In genomic region chrX:48208519-48209185, GRCm38 (mm10) we compare ENCODE assay signal across 8 mouse cellular contexts. TPM values are rescaled to one million over a fixed set of nuclear protein-coding genes. Genes with fewer than 3 reads are reported as not detected.
DNase-seq lines count a peak whose midpoint lies in the region; ATAC-seq and TF ChIP-seq lines count a peak whose summit lies in the region.

TSS of gene Zdhhc9 (minus strand) at chrX:48208878.

- H3K4me3 ChIP-seq in cortical plate, adult 2 months (ENCODE audit: insufficient read depth, low read length): peak within 1 kb of the TSS; percentile 97

- peaks cover 1% of the 10 kb centered on the region; the same call in 1 of the 2 replicates for H3K4me1 ChIP-seq in cortical plate, adult 2 months (ENCODE audit: control insufficient read depth, insufficient read depth, low read length)

- H3K27ac ChIP-seq in cortical plate, adult 2 months (ENCODE audit: insufficient read depth, low read length): peak within 1 kb of the TSS; percentile 83

- no peak for TF ChIP-seq CTCF in cortical plate, adult 2 months (IDR thresholded peaks at IDR 0.05; ENCODE audit: extremely low read depth, insufficient read depth, low read length)

- peak; percentile 56; the same call in 1 of the 2 replicates for TF ChIP-seq POLR2A in cortical plate, adult 2 months (IDR thresholded peaks at IDR 0.05; ENCODE audit: extremely low read depth, insufficient read depth, low read length)

- peak; percentile 99 for ATAC-seq in activated CD4-positive, CD25-positive, alpha-beta regulatory T cell, adult 4 months
- peak; percentile 98 for ATAC-seq in megakaryocyte progenitor cell, adult 5-6 weeks (replicated peaks; ENCODE audit: poor library complexity)

- DNase-seq in gastrocnemius, postnatal 10 days: peak; percentile 79
- peak; percentile 93 for DNase-seq in induced T-regulatory cell, adult 2 months (ENCODE audit: low read depth)
- peak; percentile 80 to 90 for DNase-seq in left cerebral cortex, adult 9 months (ENCODE audit: low spot score in 2 of 2)
- peak; percentile 87 for DNase-seq in right cerebral cortex, postnatal 14 days
- peak; percentile 69 to 82 for DNase-seq in urinary bladder, postnatal 36 days (ENCODE audit: low spot score in 2 of 2)

RNA-seq across cellular contexts. Expression of gene Zdhhc9, which starts in this region (rescaled TPM):
- 1 to 10 TPM; 1.4 to 1.7 TPM for polyA plus RNA-seq in activated CD4-positive, CD25-positive, alpha-beta regulatory T cell, adult 4 months (2017; shearing (Covaris generic))
- polyA plus RNA-seq in cortical plate, adult 2 months (2012; rRNA removed): 44.6 and 51.7 TPM in 2 replicates
- total RNA-seq in gastrocnemius, postnatal 10 days (2021): 10 to 100 TPM in 1 of 2 experiments, 1 to 10 TPM in 1; 9.5 to 14.9 TPM
- 33.7 and 38.3 TPM in 2 replicates for total RNA-seq in megakaryocyte progenitor cell, adult 5-6 weeks (2015)
- total RNA-seq in megakaryocyte progenitor cell, adult 5-6 weeks (2017): 6.2 and 9.2 TPM in 2 replicates

Comparison
In these comparisons a context has a peak if more than half of its experiments do, and no peak if none do; other contexts are left out.
1. Peak in every context shown above with its lines: DNase-seq, ATAC-seq, H3K4me3 ChIP-seq and H3K27ac ChIP-seq.
2. RNA of gene Zdhhc9 (polyA plus RNA-seq): 44.6 to 51.7 TPM in cortical plate, adult 2 months; 1.4 to 1.7 TPM in activated CD4-positive, CD25-positive, alpha-beta regulatory T cell, adult 4 months; every median in the first group is over 10 times any median in the second.